Mouse (Mus musculus) hematopoietic multipotent progenitor cell, adult 10-12 weeks (in vitro differentiated cells): ENCODE data around the gene Gm27029. TPM values are rescaled to one million over a fixed set of nuclear protein-coding genes. Genes with fewer than 3 reads are reported as not detected.

Source experiments
- polyA plus RNA-seq: library from polyadenylated mRNA; stranded (reverse); fragments of >175 nt; gene quantifications from 2 replicates; pipeline ENCODE4 v1.2.3, GENCODE M21; 2012; ENCODE audit warnings: low replicate concordance

Gm27029 gene
- polyA plus RNA-seq: 0.30 and 2.2 TPM in 2 replicates

DNA sequence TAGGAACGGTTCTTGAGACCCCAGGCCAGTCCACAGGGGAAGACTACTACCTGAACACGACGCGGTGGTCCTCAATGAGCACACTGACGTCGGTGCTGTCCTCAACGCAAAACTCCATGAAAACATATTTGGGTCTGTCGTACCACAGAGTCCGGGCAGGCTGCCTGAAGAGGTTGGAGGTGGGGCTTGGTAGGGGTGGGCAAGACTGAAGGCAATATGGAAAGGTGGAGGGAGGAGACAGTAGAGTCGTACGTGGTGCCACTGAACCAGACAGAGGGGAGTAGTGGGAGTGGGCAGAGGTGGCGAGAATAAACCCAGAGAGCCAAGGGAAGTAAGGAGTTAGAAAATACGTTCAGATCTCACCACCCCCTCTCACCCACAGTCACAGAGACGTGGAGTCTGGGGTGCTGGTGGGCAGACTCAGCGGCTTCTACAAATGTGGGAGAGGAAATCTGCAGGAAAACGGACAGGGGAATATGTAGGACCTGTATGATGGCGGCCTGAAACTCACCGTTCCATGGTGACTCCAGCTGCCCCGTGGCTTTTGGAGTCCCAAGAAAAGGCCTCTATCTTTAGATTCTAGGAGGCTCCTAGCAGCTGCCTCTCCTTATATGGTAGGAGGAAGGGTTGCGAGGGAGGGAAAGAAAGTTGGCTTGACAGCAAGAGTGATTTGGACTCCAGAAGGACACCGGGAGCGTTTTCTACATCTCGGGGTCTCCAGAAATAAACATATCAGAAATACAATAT, at the start of gene Gm27029:
Gene Gm27029 (minus strand): TSS at position 692 of the 747 bp plus-strand sequence.

DNA sequence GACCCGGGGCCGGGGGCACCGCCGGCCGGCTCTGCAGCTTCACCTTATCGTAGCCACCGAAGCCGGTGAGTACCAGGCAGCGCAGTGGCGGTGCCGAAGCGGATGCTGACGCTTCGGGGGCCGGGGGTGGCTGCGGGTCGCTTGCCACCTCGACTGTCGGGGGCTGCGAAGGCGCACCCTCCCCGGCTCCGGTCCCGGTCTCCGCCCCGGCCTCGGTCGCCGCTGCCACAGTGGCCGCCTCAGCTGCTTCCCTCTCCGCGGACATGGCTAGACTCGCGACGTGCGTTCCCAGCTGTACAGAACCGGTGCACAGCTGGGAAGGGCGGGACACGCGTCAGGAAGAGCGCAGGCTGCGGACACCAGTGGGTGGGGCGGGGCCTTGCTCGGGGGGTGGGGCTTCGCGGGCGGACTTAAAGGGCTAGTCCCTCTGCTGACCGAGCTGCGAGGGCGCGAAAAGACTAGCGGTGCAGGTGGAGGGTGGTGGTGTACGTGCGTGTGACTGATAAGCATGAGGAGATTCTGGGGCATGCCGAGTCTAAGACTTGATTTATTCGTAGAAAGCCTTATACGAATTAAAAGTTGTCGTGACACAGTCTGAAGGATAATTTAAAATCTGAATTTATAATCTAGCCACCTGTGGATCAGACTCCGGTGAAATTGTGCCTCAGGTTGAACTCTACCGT, 41.4 kb upstream of the Gm27029 start, which contains the start of gene Vat1:
Gene Vat1 (minus strand): TSS at position 362 of the 683 bp plus-strand sequence.

DNA sequence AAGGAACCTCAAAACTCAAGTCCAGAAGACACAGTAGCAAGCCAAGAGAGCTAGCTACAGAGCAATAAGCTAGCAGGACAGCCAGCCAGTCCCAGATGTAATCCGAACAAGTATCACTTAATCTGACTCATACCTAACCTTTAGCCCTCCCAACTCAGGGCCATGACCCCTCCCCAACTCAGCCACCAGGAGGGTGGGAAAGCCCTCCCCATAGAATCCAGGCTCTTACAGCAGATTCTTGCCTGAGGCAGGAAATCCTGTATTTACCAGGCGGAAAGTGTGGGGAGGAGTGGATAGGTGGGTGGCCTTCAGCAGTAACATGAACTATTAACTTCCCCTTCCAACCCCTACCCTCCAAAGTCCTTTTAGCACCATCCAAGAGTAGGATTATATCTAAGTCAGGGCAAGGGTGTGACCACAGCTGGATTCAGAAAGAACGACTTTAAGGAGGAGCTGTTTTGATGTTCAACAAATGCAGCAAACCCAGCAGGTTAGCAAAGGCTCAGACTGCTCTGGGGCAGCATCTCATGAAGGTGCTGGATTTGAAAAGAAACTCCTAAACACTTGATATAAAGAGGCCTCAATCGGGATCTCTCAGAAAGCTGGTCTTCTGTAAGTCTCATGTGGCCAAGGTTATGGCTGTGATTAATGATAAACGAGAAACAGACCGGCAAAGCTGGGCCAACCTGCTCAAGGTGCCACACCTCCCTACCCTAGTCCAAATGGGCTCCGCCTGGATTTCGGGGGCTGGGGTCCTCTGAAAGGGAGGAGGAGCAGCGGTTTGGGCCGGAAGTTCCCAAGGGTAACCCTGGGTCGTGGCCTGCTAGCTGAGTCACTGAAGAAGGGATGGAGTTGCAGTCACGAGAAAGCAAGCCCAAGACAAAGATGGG, 39.9 kb upstream of the Gm27029 start, which contains the start of gene Rnd2:
Gene Rnd2 (plus strand): TSS at position 789 of the 890 bp plus-strand sequence.

DNA sequence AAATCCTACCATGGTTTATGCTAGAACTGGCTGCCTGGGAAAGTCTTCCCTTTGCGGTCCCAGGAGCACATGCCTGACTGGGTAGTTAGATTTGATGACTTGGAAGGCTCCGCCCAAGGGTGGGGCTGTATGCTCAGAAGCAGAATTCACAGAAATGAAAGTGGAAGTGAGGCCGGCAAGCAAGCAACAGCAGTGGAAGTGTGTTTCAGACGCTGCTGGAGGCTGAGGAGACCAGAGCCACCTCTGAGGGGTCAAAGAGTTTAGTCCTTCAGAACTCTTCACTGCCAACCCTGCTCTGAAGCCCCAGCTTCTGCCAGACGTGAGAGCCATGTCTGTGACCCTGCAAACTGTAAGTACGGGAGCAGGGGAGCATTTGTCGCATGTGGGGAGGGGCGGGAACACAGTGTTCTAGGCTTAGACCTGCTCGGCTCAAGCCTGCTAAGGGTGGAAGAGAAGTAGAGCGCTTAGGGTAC, 23.7 kb upstream of the Gm27029 start, which contains the start of gene Ifi35:
Gene Ifi35 (plus strand): TSS at position 134 of the 473 bp plus-strand sequence.

DNA sequence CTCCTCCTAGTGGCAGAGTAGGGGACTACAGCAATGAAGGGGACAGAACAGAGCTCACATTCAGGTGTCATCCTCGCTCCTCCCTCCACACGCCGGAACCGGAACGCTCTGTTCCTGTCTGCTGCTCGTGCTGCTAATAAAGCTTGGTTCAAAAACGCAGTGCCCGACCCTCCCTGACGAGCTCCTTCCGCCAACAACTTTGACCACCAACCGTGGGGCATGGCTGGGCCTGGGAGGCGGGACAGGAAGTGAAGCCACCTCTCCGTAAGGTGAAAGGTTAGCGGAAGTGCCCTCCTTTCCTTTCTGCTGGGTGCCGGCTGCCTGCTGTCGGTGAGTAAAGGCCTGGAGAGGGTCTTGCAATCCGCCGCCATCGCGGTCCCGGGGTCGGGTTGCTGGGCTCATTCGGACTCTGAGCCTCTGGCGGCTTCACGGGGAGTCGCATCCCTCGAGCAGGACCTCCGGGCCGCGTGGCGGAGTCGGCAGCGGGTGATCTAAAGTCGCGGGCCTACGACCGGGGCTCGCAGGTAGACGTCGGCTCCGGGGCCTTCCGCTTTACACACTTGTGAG, 17.6 kb upstream of the Gm27029 start, which contains the start of gene Rpl27:
Gene Rpl27 (plus strand): TSS at position 172 of the 567 bp plus-strand sequence.

DNA sequence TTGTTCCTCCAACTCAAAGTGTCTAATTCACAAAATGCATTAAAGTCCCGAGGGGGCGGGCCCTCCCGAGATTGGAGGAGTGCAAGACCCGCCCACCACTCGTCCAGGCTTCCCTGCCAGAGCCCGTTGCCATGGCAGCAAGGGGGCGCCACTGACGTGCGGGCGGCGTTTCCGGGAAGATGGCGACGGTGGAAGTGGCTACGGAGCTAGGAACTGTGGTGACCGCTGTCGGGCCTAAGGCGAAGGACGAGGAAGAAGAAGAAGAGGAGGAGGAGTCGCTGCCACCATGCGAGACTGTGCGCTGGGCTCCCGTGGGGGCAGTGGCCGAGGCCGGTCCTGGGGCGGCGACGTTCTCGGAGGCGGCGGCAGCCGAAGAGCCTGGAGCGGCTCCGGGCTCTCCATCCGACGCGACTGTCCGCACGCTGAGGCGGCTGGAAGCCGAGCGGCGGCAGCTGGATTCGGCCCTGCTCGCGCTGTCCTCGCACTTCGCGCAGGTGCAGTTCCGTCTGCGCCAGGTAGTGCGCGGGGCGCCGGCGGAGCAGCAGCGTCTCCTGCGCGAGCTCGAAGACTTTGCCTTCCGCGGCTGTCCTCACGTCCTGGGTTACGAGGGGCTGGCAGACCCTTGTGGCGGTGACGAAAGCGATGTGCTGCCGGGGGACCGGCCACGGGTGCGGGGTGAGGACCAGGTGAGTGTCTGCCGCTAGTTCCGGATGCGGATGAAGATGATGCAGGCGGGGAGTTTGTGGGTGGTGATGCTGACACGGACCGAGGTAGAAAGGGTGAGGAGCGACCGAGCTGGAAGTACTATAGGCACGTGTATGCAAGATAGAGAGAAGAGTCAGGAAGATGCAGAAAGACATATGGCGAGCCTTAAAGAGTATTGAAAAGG, 573 bp upstream of the Gm27029 start, which contains the start of the genes Rundc1 and Ptges3l:
Gene Rundc1 (plus strand): TSS at position 161 of the 889 bp plus-strand sequence.
Gene Ptges3l (minus strand): TSS at position 409 of the 889 bp plus-strand sequence.

DNA sequence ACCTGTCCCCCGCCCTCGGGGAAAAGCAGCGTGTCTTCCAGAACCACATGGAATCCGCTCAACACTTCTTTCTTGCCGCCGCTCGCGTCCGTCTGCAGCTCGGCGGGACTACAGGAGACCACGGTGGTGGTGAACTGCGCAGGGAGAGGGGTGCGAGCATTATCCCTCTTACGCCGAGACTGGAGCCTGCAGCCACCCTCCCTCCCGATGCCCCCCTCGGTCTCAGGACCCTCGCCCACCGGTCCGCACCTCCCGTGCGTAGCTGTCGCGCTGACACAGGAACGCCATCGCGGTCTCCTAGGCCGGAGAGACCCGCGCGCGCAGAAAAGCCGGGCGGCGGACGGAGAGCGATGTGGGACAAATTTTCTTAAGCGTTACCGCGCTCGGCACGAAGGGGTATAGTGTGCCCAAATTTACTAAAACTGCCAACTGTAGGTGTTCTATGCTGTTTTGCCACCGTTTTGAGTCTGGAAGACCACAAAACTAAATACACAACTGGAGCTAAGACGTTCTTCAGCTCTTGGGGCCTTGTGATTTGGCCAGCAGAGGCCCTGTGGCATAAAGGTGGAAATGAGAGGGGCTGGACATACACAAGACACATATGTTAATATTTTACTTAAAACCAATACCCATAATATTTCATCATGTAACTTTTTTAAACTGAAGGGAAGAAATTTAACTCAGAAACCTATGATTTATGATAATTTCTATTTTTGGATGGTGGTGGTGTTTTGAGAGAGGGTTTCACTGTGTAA, 7.3 kb downstream of the Gm27029 start, which contains the start of gene Aarsd1:
Gene Aarsd1 (minus strand): TSS at position 515 of the 755 bp plus-strand sequence.

DNA sequence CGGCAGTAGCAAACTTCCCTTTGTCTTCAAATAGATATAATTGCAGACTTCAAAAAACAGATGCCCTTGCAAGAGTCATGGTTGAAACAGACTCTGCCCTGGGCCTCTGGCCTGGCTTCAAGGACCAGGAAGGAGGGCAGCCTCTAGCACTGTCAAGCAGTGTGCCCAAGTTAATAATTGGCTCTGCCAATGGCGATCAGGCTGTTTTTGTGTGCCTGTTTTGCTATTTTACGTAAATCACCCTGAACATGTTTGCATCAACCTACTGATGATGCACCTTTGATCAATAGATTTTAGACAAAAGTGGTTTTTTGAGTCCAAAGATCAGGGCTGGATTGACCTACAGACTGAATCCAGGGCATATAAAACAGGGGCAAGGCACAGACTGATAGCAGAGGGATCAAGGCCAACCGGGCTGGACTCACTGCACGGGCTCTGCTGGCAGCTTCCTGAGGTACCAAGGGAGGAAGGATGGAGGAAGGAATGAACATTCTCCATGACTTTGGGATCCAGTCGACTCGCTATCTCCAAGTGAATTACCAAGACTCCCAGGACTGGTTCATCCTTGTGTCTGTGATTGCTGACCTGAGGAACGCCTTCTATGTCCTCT, 57.2 kb downstream of the Gm27029 start, which contains the start of gene G6pc:
Gene G6pc (plus strand): TSS at position 236 of the 610 bp plus-strand sequence.

Other genes starting within 250 kb of the Gm27029 start
- 3.1 and 8.7 TPM in 2 replicates for gene Ccr10, start 249.4 kb downstream of the Gm27029 start, polyA plus RNA-seq
- 7.0 and 17.6 TPM in 2 replicates for gene Ezh1, start 198.3 kb downstream of the Gm27029 start, polyA plus RNA-seq
- 0.96 and 3.7 TPM in 2 replicates for gene Ramp2, start 178.8 kb downstream of the Gm27029 start, polyA plus RNA-seq
- 96.8 and 109 TPM in 2 replicates for gene Vps25, start 171.1 kb downstream of the Gm27029 start, polyA plus RNA-seq
- 0.94 and 2.2 TPM in 2 replicates for gene Wnk4, start 164.2 kb downstream of the Gm27029 start, polyA plus RNA-seq
- 0.11 TPM in 1 of 2 replicates, not detected in the other for gene Cntd1, start 145.8 kb downstream of the Gm27029 start, polyA plus RNA-seq
- gene Coa3, start 145.7 kb downstream of the Gm27029 start, polyA plus RNA-seq: 3.3 and 26.9 TPM in 2 replicates
- gene Becn1, start 122.5 kb downstream of the Gm27029 start, polyA plus RNA-seq: 108 and 173 TPM in 2 replicates
- gene Psme3, start 108.6 kb downstream of the Gm27029 start, polyA plus RNA-seq: 39.0 and 47.2 TPM in 2 replicates
- 7.3 and 9.0 TPM in 2 replicates for gene Aoc2, start 99.7 kb downstream of the Gm27029 start, polyA plus RNA-seq
- gene Aoc3, start 94.2 kb downstream of the Gm27029 start, polyA plus RNA-seq: 0.10 and 0.11 TPM in 2 replicates
- not detected in 2 replicates for gene G6pc, start 57.2 kb downstream of the Gm27029 start, polyA plus RNA-seq
- 23.1 and 23.2 TPM in 2 replicates for gene Aarsd1, start 7.2 kb downstream of the Gm27029 start, polyA plus RNA-seq
- 9.5 and 10.3 TPM in 2 replicates for gene Rundc1, start 289 bp upstream of the Gm27029 start, polyA plus RNA-seq
- gene Ptges3l, start 537 bp upstream of the Gm27029 start, polyA plus RNA-seq: 1.2 and 4.5 TPM in 2 replicates
- gene Rpl27, start 17.5 kb upstream of the Gm27029 start, polyA plus RNA-seq: 88.8 and 644 TPM in 2 replicates
- 53.8 and 61.8 TPM in 2 replicates for gene Ifi35, start 23.6 kb upstream of the Gm27029 start, polyA plus RNA-seq
- gene Rnd2, start 40.2 kb upstream of the Gm27029 start, polyA plus RNA-seq: 0.97 and 1.5 TPM in 2 replicates
- gene Vat1, start 41.4 kb upstream of the Gm27029 start, polyA plus RNA-seq: 40.0 and 79.5 TPM in 2 replicates
- 0.47 and 4.7 TPM in 2 replicates for gene Brca1, start 127.2 kb upstream of the Gm27029 start, polyA plus RNA-seq
- gene Nbr1, start 127.4 kb upstream of the Gm27029 start, polyA plus RNA-seq: 70.1 and 109 TPM in 2 replicates
- gene Tmem106a, start 157.4 kb upstream of the Gm27029 start, polyA plus RNA-seq: 5.0 and 16.6 TPM in 2 replicates
- gene Gm11634, start 174.5 kb upstream of the Gm27029 start, polyA plus RNA-seq: not detected in 2 replicates
- 13.2 and 18.2 TPM in 2 replicates for gene Rdm1, start 202.4 kb upstream of the Gm27029 start, polyA plus RNA-seq
- gene Arl4d, start 240.7 kb upstream of the Gm27029 start, polyA plus RNA-seq: 11.1 and 18.4 TPM in 2 replicates